Mouse (Mus musculus) bone marrow, adult 2 months (tissue): ENCODE results near the gene Slc6a6.

Experiments
- CTCF ChIP-seq: fragments of 200-500 bp; IDR thresholded peaks from 2 replicates; pipeline ENCODE4 v1.5.1; 2011; ENCODE audit warnings: low read length, control low read depth; ENCODE audit not compliant: control insufficient read depth, insufficient read depth
- POLR2A ChIP-seq: fragments of 200-500 bp; IDR thresholded peaks from 2 replicates; pipeline ENCODE4 v1.6.1; 2011; ENCODE audit warnings: low read depth, mild to moderate bottlenecking, control low read depth, low read length, borderline replicate concordance; ENCODE audit not compliant: control insufficient read depth

DNA sequence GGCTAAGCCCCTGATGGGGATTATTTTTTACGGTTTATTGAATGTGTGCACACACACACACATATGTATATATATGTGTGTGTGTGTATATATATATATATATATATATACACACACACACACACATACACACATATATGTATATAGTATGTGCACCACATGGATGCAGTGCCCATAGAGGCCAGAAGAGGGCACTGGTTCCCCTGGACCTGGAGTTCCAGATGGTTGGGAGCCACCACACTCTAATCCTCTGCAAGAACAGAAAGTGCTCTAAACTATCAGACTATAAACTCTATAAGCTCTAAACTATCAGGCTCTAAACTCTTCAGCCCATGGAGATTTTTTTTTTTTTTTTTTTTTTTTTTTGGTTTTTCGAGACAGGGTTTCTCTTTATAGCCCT lies 25.1 kb downstream of the Slc6a6 start:
- TF ChIP-seq CTCF (peak; percentile 20; the same call in 1 of the 2 replicates), POLR2A (no peak)
